Mouse (Mus musculus) Patski (cell line): ENCODE data around the gene Eno1. TPM values are rescaled to one million over a fixed set of nuclear protein-coding genes. Genes with fewer than 3 reads are reported as not detected.
"Not testable (repeated sequence)": the region's sequence is repeated elsewhere in the genome, so short reads cannot be mapped to it uniquely, and the experiment has no call there.

Source experiments
- ATAC-seq: fragments of 100-300 bp; one replicate; pipeline ENCODE4 v1.8.0; 2021
- CTCF ChIA-PET: fragments of 350-600 bp; sonication (Branson Sonifier 250); formaldehyde crosslinking; loops from one replicate; lab custom pipeline; 2022; ENCODE audit warnings: inconsistent platforms; lab: Charles Lee
- POLR2A ChIA-PET: fragments of 350-600 bp; sonication (Branson Sonifier 250); formaldehyde crosslinking; loops from one replicate; lab custom pipeline; 2022; ENCODE audit warnings: antibody characterized with exemption, inconsistent platforms; lab: Charles Lee
- DNase-seq: peaks from one replicate; pipeline ENCODE4 v3.0.0-alpha.2; 2011; ENCODE audit warnings: low read depth, low spot score
- H3K27me3 ChIP-seq: fragments of 371-371 bp; one replicate; pipeline ENCODE4 v1.5.1; 2021
- CTCF ChIP-seq: fragments of 100-300 bp; IDR thresholded peaks from one replicate; pipeline ENCODE4 v1.5.1; 2021
- in situ Hi-C: fragments of 300-500 bp; cut with MboI; formaldehyde crosslinking; loops from 3 replicates; pipeline ENCODE4 v1.11.1; 2018; ENCODE audit warnings: low pct_unique_long_range_greater_than_20kb, mixed read lengths
- polyA plus RNA-seq: library from polyadenylated mRNA; unstranded; gene quantifications from one replicate; pipeline ENCODE4 v1.2.3, GENCODE M21; 2021

The Eno1 gene
- polyA plus RNA-seq, 1 experiment from 2014 or later, result 47.1 TPM

DNA sequence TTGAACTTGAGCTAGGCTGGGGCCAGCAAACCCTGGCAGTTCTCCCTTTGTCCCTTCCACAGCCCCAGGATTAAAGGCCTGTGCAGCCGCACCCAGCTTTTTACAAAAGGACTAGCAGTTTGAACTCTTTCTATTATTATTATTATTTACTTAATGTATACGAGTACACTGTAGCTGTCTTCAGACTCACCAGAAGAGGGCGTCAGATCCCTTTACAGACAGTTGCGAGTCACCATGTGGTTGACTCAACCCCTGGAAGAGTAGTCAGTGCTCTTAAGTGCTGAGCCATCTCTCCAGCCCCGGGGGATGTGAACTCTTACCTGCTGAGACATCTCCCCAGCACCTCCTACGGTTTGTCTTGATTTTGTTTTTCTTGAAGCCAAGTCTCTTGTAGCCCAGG, 24.2 kb downstream of the Eno1 start:
- ATAC-seq, result no peak
- in situ Hi-C loops, result loop anchor here (5.0 kb wide), 1 partner anchor 207 kb away; no protein-coding TSS in a partner anchor
- POLR2A ChIA-PET, result no interaction called here
- TF ChIP-seq CTCF, result peak; percentile 41
- CTCF ChIA-PET, result interaction anchor here (1.1 to 1.9 kb wide), 4 partner anchors 9 to 19 kb away, joined by 3 to 7 read pairs (median 3); no protein-coding TSS in a partner anchor
- no peaks in the 10 kb centered on the region for H3K27me3 ChIP-seq
- DNase-seq, result no peak

DNA sequence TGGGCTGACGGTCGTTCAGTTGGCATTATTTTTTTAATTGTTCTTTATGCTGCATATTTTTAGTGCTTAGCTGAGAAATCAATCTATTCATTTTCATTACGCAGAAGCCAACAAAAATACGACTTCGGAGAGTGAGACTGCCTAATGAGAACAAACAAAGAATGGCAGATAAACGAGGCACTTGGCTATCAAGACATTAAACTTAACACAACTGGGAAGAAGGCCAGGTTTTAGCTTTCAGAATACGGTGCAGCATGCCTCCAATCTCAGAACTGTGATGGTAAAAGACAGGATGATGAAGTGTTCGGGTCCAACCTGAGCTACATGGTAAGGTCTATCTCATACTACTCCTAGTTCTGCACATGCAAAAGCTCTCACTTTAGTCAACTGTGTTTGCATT, 25.8 kb downstream of the Eno1 start:
- TF ChIP-seq CTCF, result no peak
- ATAC-seq, result no peak

DNA sequence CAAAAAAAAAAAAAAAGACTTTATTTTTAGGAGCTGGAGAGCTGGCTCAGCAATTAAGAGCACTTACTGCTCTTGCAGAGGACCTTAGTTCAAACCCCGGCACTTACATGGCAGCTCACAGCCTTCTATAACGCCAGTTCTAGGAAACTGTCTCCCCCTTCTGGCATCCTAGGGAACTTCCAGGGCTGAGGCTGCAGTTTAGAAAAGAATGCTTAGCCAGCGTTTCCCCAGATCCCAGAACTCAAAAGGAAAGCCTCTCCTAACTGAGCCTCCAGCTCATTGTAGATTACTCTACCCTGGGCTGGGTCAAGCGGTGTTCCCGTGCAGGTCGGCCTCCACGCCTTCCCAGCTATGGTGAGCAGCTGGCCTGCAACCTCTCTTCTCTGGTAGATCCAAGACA, 28.4 kb downstream of the Eno1 start:
- in situ Hi-C loops, result loop anchor here (5.0 kb wide), 1 partner anchor 202 kb away; no protein-coding TSS in a partner anchor
- DNase-seq, result no peak
- no peak for TF ChIP-seq CTCF
- ATAC-seq, result no peak
- H3K27me3 ChIP-seq, result no peaks in the 10 kb centered on the region
- POLR2A ChIA-PET, result no interaction called here
- CTCF ChIA-PET, result interaction anchor here (1.2 kb wide), 1 partner anchor 75 kb away, joined by 3 read pairs; no protein-coding TSS in a partner anchor

More for the DNA sequence above, 25.8 kb downstream of the Eno1 start:
- H3K27me3 ChIP-seq, result no peaks in the 10 kb centered on the region
- in situ Hi-C loops, result loop anchor here (5.0 kb wide), 1 partner anchor 205 kb away; no protein-coding TSS in a partner anchor
- ChIA-PET CTCF (interaction anchor here (1.1 to 2.3 kb wide), 3 partner anchors 21 to 203 kb away, joined by 3 to 7 read pairs (median 4); no protein-coding TSS in a partner anchor), POLR2A (no interaction called here)
- DNase-seq, result no peak

DNA sequence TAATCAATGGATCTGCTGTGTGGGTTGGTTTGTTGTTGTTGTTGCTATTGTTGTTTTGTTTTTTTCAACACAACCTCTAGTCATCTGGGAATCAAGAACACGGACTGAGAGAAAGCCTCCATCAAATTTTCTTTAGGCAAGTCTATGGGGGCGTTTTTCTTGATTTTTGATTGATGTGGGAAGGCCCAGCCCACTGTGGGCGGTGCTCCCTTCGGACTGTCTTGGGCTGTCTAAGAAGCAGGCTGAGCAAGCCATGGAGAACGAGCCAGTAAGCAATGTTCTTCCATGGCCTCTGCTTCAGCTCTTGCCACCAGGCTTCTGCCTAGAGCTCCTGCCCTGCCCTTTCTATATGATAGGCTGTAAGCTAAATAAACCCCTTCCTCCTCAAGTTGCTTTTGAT, 28.9 kb downstream of the Eno1 start:
- DNase-seq, result no peak
- ChIA-PET POLR2A (no interaction called here), CTCF (interaction anchor here (1.1 to 1.3 kb wide), 3 partner anchors 8 to 74 kb away, joined by 3 to 4 read pairs (median 3); no protein-coding TSS in a partner anchor)
- no peak for ATAC-seq
- in situ Hi-C loops, result no loop called here
- no peak for TF ChIP-seq CTCF
- no peaks in the 10 kb centered on the region for H3K27me3 ChIP-seq

DNA sequence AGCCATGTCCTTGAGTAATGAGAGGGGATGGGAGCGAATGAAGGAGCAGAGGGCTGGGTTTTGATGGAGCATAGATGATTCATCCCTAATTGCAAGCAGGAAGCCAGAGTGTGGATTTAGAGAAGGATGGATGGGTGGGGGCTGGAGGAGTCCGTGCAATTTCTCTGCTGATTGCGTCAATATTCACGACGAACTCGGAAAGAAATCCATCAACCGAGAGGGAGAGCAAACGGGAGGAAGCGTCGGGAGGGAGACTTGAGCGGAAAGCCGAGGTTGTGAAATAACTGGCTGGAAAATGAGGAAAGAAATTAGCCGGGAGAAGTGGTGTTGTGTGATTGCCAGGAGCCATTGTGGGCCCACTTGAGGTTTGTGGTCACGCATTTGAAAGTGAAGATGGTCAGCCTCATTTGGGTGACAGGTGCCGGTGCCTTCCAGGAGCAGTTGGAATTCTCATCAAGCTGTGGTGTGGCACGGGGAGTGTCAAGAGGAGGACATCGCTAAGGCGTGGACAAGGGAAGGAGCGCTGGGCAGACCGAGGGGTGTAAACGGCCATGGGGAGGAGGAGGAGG, 30.2 kb downstream of the Eno1 start:
- ChIA-PET CTCF (interaction anchor here (0.9 to 1.3 kb wide), 2 partner anchors 10 to 196 kb away, joined by 3 to 4 read pairs; no protein-coding TSS in a partner anchor), POLR2A (interaction anchor here (1.4 kb wide), 1 partner anchor 14 kb away, joined by 10 read pairs; the partner anchor contains the start of gene Rere)
- TF ChIP-seq CTCF, result no peak
- DNase-seq, result no peak
- in situ Hi-C loops, result no loop called here
- no peaks in the 10 kb centered on the region for H3K27me3 ChIP-seq
- ATAC-seq, result peak; percentile 83

DNA sequence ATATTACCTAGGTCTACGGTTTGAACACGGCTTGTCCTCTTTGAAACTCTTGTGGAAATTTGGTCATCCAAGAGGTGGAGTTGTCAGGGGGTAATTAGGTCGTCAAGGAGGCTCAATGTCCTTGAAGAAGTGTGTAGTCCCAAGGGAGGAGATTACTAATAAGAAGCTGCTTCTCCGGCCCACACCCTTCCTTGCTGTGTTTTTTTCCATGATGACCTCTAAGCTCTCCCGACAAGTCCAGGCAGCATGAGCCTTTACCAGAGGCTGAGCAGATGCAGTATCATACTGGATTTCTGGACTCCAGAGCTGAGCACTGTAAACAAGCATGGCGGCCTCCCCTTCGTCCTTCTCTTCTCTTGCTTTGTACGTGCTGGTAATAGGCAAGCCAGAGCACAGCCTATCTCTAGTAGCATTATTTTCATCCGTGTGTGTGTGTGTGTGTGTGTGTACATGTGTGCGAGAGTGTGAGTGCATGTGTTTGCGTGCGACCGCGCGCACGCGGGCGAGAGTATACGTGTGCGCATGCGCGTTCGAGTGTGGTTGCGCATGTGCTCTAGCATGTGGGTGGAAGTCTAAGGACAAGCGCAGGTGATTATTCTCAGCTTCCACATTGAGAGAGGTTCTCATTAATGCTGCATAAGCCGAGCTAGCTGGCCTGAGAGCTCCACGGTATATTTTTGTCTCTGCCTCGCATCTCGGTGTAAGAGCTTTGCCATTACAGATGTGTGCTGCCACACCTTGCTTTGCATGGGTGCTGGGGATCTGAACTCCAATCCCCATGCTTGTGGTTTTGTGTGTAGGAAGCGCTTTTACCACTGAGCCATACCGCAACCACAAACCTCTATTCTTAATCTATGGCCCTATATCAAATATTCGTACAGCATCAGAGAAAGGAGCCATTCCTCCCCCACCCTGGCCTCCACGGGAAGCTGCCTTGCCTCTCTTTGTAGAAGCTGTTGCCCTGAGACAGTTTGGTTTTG, 32.4 kb downstream of the Eno1 start:
- ATAC-seq (no peak), DNase-seq (no peak)
- no peaks in the 10 kb centered on the region for H3K27me3 ChIP-seq
- CTCF ChIA-PET, result interaction anchor here (0.9 to 1.7 kb wide), 7 partner anchors 9 to 78 kb away, joined by 3 to 7 read pairs (median 4); no protein-coding TSS in a partner anchor
- no peak for TF ChIP-seq CTCF
- in situ Hi-C loops, result no loop called here
- POLR2A ChIA-PET, result no interaction called here

DNA sequence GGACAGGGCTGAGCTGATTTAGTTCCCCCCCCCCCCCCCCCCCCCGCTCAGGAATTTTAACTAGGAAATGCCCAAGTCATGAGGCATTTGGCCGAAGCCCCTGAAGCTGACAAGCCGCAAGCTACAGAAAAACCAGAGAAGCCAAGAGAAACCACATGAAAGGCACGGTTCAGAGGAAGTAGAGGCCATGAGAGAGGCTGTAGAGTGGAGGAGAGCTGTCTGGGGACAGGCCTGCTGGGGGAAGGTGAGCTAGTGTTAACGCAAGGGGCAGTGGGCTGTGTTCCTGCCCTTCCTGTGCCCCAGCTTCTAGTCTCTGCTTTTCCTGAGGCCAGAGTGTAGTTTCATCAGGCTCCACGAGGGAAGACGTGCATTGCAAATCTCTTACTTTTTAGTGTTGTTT, 33.2 kb downstream of the Eno1 start:
- no peak for TF ChIP-seq CTCF
- ATAC-seq (no peak), DNase-seq (no peak)
- POLR2A ChIA-PET, result no interaction called here
- in situ Hi-C loops, result loop anchor here (10.0 kb wide), 1 partner anchor 315 kb away; no protein-coding TSS in a partner anchor
- CTCF ChIA-PET, result interaction anchor here (0.9 to 1.7 kb wide), 6 partner anchors 9 to 78 kb away, joined by 3 to 7 read pairs (median 4); no protein-coding TSS in a partner anchor
- no peaks in the 10 kb centered on the region for H3K27me3 ChIP-seq

DNA sequence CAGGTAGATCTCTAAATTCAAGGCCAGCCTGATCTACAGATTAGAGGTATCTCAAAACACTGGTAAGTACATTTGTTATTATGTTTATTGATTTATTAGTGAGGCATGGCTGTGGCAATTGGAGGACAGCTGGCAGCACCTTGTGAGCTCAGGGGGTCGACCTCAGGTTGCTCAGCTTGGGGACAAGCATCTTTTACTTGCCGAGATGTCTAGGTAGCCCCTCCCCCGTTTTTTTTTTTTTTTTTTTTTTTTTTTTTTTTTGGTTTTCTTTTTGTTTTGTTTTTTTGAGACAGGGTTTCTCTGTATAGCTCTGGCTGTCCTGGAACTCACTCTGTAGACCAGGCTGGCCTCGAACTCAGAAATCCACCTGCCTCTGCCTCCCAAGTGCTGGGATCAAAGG, 34.2 kb downstream of the Eno1 start:
- ATAC-seq, DNase-seq, POLR2A ChIA-PET, H3K27me3 ChIP-seq: not testable (repeated sequence)
- in situ Hi-C loops, result loop anchor here (10.0 kb wide), 1 partner anchor 314 kb away; no protein-coding TSS in a partner anchor
- CTCF ChIA-PET, result interaction anchor here (1.5 kb wide), 2 partner anchors 10 to 12 kb away, joined by 5 to 6 read pairs; no protein-coding TSS in a partner anchor

DNA sequence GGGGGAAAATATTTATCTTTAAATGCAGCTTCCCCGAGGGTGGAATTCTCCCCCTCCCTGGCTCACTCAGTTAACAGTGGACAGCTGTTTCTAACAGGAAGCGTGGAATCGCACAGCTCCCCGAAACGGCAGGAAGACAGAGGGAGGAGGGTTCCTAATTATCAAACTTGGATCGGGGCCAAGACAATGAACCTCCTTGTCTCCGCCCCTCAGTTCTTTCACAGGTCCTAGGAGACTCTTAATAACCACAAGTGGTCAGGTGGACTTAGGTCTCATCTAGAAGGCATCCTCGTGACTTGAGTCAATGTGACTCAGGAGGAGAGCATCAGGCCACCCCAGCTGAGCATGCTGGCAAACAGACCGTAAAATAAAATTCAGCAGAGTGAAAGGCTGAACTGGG, 36.2 kb downstream of the Eno1 start:
- H3K27me3 ChIP-seq, result no peaks in the 10 kb centered on the region
- ChIA-PET CTCF (no interaction called here), POLR2A (interaction anchor here (1.0 kb wide), 1 partner anchor 10 kb away, joined by 9 read pairs; no protein-coding TSS in a partner anchor)
- in situ Hi-C loops, result loop anchor here (10.0 kb wide), 1 partner anchor 312 kb away; no protein-coding TSS in a partner anchor
- peak; percentile 96 for DNase-seq
- TF ChIP-seq CTCF, result no peak
- ATAC-seq, result peak; percentile 89

DNA sequence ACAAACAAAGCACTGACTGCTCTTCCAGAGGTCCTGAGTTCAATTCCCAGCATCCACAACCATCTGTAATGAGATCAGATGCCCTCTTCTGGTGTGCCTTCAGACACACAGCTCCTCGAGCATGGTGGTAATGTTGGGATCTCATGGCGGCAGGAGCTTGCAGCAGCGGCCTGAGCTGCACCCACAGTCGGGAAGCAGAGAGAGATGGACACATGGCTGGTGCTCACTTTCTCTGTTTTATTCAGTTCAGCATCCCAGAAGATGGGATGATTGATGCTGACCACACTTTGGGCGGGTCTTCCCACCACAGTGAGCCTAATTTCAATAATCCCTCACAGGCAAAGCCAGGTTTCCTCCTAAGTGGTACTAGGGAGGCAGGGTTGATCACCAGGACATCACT, 39.0 kb downstream of the Eno1 start:
- DNase-seq (no peak), ATAC-seq (no peak)
- CTCF ChIA-PET, result no interaction called here
- POLR2A ChIA-PET, result interaction anchor here (0.7 kb wide), 1 partner anchor 10 kb away, joined by 3 read pairs; no protein-coding TSS in a partner anchor
- in situ Hi-C loops, result loop anchor here (10.0 kb wide), 1 partner anchor 309 kb away; no protein-coding TSS in a partner anchor
- no peak for TF ChIP-seq CTCF
- H3K27me3 ChIP-seq, result no peaks in the 10 kb centered on the region

DNA sequence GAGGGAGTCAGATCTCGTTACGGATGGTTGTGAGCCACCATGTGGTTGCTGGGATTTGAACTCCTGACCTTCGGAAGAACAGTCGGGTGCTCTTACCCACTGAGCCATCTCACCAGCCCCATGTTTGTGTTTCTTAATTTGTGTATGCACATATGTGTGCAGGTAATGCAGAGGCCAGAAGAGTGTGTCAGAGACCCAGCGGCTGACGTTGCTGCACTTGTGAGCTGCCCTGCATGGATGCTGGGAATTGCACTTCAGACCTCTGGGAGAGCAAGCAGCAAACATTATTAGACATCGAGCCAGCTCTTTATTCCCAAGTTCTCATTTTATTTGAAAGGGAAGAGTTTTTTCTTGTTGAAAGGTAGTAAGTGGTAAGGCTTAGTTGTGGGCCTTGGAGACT, 42.8 kb downstream of the Eno1 start:
- ATAC-seq, H3K27me3 ChIP-seq, POLR2A ChIA-PET, DNase-seq: not testable (repeated sequence)
- CTCF ChIA-PET, result interaction anchor here (1.1 to 1.4 kb wide), 2 partner anchors 10 to 186 kb away, joined by 3 to 4 read pairs; no protein-coding TSS in a partner anchor
- in situ Hi-C loops, result loop anchor here (10.0 kb wide), 1 partner anchor 305 kb away; no protein-coding TSS in a partner anchor
